Mouse (Mus musculus) MEL (cell line): ENCODE measurements around the gene Zgrf1.

Source experiments
- CTCF ChIP-seq, 3 experiments: IDR thresholded peaks in 2 of 3; conservative IDR thresholded peaks in 1 of 3; 2 replicates each; pipeline ENCODE4 v1.5.1; 2011 to 2012; ENCODE audit warnings: low read length in 3 of 3, low read depth in 2 of 3, mild to moderate bottlenecking in 2 of 3, improper control_type of control experiment in 1 of 3, inconsistent platforms in 1 of 3, mixed read lengths in 1 of 3, moderate library complexity in 1 of 3; ENCODE audit not compliant: control insufficient read depth in 1 of 3, insufficient read depth in 1 of 3, poor library complexity in 1 of 3, severe bottlenecking in 1 of 3
- KAT2A ChIP-seq: conservative IDR thresholded peaks from 2 replicates; pipeline ENCODE4 v1.6.1; 2012; ENCODE audit warnings: low read depth, low read length, improper control_type of control experiment, inconsistent platforms

- no peak for TF ChIP-seq CTCF (IDR thresholded peaks at IDR 0.05 in 2 of 3, conservative IDR thresholded peaks at IDR 0.05 in 1 of 3; ENCODE audit: control insufficient read depth in 1 of 3, insufficient read depth in 1 of 3, low read depth in 2 of 3, low read length in 3 of 3, poor library complexity in 1 of 3, severe bottlenecking in 1 of 3)
- TF ChIP-seq KAT2A: no peak
Measured at GRCm38 (mm10) chr3:127525188-127525819, 28.0 kb upstream of the Zgrf1 start.
